Mouse (Mus musculus) mature B cell (primary cell): Measurements from ENCODE around the gene 2010003K11Rik.

Source experiments
- in situ Hi-C: fragments of 300-500 bp; cut with MboI; formaldehyde crosslinking; loops from 2 replicates; pipeline ENCODE4 v1.14.3; 2019

The 2010003K11Rik gene

DNA sequence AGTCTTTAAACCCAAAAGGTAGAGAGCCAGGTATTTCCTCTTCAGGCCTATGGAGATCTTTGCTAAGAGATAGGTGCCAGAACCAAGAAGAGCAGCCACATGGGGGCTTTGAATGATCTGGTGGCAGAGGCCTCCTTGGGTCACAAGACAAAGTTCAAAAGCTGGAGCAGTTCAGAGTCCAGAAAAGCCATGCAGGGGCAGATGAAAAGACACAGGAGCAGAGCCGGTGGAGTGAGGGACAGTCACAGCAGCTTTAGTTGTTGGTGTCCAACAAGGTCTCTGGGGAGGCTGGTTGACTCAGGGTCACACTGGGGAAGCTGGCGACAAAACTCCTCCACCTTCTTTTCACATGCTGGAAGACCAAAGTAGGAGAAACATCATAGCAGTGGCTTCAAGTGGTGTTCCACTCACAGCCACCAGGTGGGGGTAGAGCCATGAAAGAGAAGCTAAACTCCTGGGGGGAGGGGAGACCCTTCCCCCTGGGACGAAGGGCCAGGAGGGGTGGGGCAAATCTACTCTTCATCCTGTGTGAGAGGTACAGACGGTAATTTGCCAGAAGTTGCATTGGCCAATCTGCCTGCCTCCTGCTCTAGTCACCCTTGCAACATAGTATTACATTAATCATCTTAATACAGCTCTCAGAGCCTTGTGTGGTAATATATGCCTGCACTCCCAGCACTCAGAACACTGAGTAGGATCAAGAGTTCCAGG is 965 bp downstream of the 2010003K11Rik start:
- in situ Hi-C loops = no loop called here

DNA sequence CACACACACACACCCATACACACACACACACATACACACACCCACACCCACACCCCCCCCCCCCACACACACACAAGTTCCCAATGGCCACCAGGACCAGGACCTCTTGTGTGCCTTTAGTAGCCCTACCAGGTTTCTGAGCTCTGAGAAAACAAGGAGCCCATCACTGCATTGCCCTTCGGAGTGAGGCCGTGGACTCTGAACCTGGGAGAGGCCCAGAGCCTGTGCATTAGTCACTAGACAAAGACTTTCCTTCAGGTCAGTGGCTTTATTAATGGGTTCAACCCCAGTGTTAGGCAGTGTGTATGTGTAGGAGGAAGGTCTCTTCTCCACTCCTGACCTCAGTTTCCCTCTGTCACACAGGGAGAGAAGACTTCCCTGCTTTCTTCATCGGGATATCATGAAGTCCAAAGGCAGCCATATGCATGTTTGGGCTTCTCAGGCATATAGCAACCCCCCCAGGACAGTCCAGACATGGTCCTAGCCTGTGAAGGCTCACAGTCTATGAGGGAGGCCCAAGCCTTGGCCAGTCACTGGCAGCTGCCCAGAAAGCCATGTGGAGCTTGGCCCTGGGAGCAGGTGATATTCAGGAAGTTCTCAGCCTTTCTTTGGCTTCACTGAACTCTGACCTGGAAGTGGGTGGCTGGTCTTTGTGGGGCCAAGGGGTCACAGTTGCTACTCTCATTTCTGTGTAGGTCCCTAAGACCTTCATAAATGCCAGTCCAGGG is 1.7 kb downstream of the 2010003K11Rik start:
- in situ Hi-C loops = no loop called here

DNA sequence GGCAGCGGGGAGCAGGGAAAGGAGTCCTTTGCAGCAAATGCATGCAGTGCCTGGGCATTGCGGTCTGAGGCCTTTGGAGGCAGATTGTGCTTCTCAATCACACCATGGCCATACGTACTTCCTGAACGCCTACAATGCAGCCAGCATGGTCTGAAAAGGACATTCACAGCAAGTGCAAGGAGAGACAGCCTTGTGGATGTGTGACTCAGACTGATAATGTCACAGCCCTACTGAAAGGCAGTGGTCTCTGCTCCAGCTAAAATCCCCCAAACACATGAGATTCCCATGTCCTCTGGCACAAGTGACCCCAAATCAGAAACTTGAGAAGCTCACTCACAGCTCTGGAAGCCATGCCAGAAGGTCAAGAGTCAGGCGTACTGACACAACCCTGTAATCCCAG is 2.6 kb downstream of the 2010003K11Rik start:
- in situ Hi-C loops = no loop called here

- in situ Hi-C loops = no loop called here
Measured at GRCm38 (mm10) chr19:4494707-4495106, 3.7 kb downstream of the 2010003K11Rik start.

- in situ Hi-C loops = no loop called here
Measured at GRCm38 (mm10) chr19:4492526-4493296, 5.7 kb downstream of the 2010003K11Rik start.

DNA sequence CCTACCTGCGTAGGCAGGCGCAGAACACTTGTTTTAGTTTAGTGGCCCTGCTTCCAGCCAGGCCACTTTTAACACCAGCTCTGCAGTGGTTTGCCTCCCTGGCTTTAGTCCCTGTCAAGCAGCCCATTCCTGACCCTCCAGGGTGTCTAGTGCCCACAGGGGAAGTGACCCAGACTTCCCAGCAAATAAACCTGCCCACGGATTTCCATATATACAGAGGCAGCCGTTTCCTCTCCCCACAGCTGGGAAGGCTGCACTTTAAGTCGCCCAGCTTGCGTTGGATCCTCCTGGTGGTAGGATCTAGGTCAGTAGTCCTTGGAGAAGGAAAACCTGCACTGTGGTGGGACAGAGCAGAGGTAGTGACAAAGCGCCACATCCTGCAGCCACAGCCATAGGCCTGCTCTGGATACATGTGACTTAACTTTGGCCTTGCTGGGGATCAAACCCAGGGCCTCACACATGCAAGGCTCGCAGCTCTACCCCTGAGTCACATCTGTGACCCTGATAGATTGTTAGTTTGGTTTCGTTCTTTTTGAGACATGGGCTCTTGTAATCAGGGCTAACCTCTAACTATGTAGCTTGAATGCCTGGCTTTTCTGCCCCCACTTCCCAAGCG is 7.2 kb downstream of the 2010003K11Rik start:
- in situ Hi-C loops = no loop called here

- in situ Hi-C loops = no loop called here
Measured at GRCm38 (mm10) chr19:4487877-4488276, 10.5 kb downstream of the 2010003K11Rik start.

DNA sequence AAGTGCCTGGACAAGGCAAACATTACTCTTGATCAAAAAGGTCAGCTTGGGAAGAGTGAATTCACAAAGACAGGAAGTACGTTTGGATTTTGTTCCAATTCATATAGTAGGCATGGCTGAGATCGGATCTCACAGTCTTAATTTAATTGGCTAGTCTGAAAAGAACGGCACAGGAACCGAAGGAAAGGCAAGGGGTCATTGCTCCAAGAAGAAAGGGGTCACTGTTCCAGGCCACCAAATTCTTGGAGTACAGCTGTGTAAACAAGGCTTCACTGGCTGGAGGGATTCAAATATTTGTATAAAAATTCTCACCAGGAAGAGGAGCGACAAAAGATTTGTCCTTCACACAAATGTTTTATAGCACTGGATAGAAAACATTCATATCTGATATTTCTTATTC is 13.4 kb downstream of the 2010003K11Rik start:
- in situ Hi-C loops = no loop called here

DNA sequence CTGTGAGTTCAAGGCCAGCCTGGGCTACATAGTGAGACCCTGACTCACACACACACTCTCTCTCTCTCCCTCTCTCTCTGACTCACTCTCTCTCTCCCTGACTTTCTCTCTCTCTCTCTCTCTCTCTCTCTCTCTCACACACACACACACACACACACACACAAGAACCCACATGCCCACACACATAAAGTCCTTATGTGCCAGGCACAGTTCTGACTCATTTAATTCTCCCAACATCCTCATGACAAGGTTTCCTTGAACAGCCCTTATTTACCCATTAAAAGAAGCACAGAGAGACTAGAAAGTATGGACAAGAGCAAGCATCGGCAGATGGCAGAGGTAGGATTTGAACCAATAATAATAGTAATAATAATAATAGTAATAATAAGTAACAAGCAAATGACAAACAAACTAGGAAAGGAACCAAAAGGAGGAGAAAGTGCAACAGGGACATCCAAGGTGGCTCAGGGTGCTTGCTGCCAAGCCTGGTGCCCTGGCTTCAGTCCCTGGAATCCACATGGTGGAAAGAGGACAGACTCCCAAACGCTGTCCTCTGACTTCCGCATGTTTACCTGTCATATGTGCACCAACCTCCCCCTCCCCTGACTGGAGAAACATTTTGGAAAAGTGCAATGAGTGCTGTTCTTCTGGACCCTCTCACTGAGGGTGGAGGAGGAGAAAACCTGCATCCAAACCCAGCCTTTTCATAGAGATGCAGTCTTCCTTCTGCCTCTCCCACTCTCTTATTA is 16.1 kb downstream of the 2010003K11Rik start:
- in situ Hi-C loops = no loop called here

GRCm38 (mm10) chr19:4481326-4481725 is 17.1 kb downstream of the 2010003K11Rik start:
- in situ Hi-C loops = no loop called here

GRCm38 (mm10) chr19:4480041-4480440 is 18.3 kb downstream of the 2010003K11Rik start:
- in situ Hi-C loops = no loop called here

DNA sequence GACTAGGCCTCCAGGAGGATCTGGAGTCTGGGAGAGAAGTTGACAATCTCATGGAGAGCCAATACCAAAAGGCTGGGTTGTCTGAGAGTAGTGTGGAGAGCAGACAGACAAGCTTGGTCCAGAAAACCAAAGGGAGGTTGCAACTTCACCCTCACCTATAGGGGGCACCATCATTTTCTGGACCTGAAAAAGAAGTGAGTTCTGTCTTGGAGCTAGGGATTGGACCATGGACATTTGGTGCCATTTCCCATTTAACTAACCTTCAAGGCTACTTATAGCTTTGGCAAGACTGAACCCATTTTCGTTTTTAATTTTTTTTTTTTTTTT is 20.2 kb downstream of the 2010003K11Rik start:
- in situ Hi-C loops = no loop called here

GRCm38 (mm10) chr19:4477345-4478189 is 20.8 kb downstream of the 2010003K11Rik start, which contains the start of gene Syt12:
Syt12 (minus strand) TSS chr19:4477447.
- in situ Hi-C loops = no loop called here

GRCm38 (mm10) chr19:4476601-4477257 is 21.7 kb downstream of the 2010003K11Rik start:
- in situ Hi-C loops = no loop called here

- in situ Hi-C loops = no loop called here
Measured at GRCm38 (mm10) chr19:4475224-4475925, 23.0 kb downstream of the 2010003K11Rik start.

DNA sequence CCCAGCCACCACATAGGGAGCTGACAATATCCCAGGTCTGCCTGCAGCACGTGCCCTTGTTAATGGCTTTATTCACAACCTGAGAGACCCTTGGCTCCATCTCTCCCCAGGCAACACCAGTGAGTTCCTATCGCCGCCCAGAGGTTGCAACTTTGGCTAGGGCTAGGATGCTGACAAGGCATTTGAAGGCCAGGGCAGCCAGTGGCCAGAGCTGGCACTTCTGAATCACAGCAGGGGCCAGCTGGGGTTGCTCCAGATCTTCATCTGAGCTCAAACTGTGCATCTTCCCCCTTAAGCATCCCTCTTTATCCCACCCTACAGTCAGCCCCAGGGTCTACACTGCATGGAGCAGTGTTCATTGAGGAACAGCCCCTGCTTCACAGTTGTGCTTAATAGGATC is 23.6 kb downstream of the 2010003K11Rik start:
- in situ Hi-C loops = no loop called here

DNA sequence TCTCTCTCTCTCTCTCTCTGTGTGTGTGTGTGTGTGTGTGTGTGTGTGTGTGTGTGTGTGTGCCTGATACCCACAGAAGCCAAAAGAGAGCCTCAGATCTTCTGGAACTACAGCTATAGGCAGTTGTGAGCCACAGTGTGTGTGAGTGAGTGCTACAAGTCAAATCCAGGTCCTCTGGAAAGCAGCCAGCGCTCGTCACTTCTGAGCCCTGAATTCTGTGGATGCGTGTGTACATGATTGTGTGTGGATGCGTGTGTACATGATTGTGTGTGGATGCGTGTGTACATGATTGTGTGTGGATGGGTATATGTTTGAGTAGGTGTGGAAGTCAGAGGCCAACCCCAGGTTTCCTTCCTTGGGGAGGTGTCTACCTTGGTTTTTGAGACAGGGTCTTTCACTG is 24.8 kb downstream of the 2010003K11Rik start:
- in situ Hi-C loops = no loop called here

DNA sequence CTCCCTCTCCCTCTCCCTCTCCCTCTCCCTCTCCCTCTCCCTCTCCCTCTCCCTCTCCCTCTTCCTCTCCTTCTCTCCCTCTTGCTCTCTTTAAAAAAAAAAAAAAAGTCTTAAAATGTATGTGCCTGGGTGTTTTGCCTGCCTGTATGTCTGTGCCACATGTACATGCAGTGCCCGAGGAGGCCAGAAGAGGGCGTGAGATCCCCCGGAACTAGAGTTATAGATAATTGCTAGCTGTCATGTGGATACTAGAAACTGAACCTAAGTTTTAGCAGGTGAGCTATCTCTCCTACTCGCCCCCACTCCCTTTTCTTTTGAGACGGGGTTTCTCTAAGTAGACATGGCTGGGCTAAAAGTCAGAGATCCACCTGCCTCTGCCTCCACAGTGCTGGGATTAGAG is 30.0 kb downstream of the 2010003K11Rik start:
- in situ Hi-C loops = no loop called here

GRCm38 (mm10) chr19:4464666-4465065 is 33.7 kb downstream of the 2010003K11Rik start:
- in situ Hi-C loops = no loop called here
